Mouse (Mus musculus) neural tube, postnatal 0 days (tissue): Measurements from ENCODE around the gene Sfxn4. TPM values are rescaled to one million over a fixed set of nuclear protein-coding genes. Genes with fewer than 3 reads are reported as not detected.

Experiments used
- polyA plus RNA-seq: library from polyadenylated mRNA; unstranded; fragments of >200 nt; fragmentation: Nextera tagmentation; extraction: Ambion mirVana; gene quantifications from 2 replicates; pipeline ENCODE4 v1.2.1, GENCODE M21; 2015

The Sfxn4 gene
- 11.6 TPM in 2 replicates for polyA plus RNA-seq

GRCm38 (mm10) chr19:60860868-60861700 is at the start of gene Sfxn4:
Sfxn4 (minus strand) TSS chr19:60861479.

GRCm38 (mm10) chr19:60889714-60890315 is 28.5 kb upstream of the Sfxn4 start, which contains the start of gene Grk5:
Grk5 (plus strand) TSS chr19:60889749.

GRCm38 (mm10) chr19:60874064-60874694 is 12.9 kb upstream of the Sfxn4 start, which contains the start of gene Prdx3:
Prdx3 (minus strand) TSS chr19:60874556.

GRCm38 (mm10) chr19:60811098-60812035 is 49.9 kb downstream of the Sfxn4 start, which contains the start of gene Fam45a:
Fam45a (plus strand) TSS chr19:60811585.

GRCm38 (mm10) chr19:60790551-60791161 is 70.6 kb downstream of the Sfxn4 start, which contains the start of gene Eif3a:
Eif3a (minus strand) TSS chr19:60790658.

Other genes with a start within 250 kb of the Sfxn4 start
- 16.6 TPM in 2 replicates for gene Nanos1, start 105.5 kb downstream of the Sfxn4 start, polyA plus RNA-seq
- gene Eif3a, start 70.8 kb downstream of the Sfxn4 start, polyA plus RNA-seq = 81.1 and 83.9 TPM in 2 replicates
- gene Fam45a, start 49.9 kb downstream of the Sfxn4 start, polyA plus RNA-seq = 38.1 and 38.8 TPM in 2 replicates
- 135 and 148 TPM in 2 replicates for gene Prdx3, start 13.1 kb upstream of the Sfxn4 start, polyA plus RNA-seq
- 2.3 and 2.5 TPM in 2 replicates for gene Grk5, start 28.3 kb upstream of the Sfxn4 start, polyA plus RNA-seq